Mouse (Mus musculus) midbrain, embryonic 14.5 days (tissue): Measurements from ENCODE around the gene Zbtb21. TPM values are rescaled to one million over a fixed set of nuclear protein-coding genes. Genes with fewer than 3 reads are reported as not detected.

Source experiments
- ATAC-seq: fragments of 200-750 bp; cut with Nextera tagmentation; 2 replicates; pipeline ENCODE4 v1.8.0; 2017; ENCODE audit warnings: moderate number of reproducible peaks, moderate library complexity; ENCODE audit not compliant: low FRiP score, low TSS enrichment
- DNase-seq: peaks from one replicate; pipeline ENCODE4 v3.0.0-alpha.2; 2015
- H3K27ac ChIP-seq: fragments of 300-500 bp; sonication (generic); replicated peaks from 2 replicates; pipeline ENCODE4 v1.5.1; 2014; ENCODE audit warnings: mild to moderate bottlenecking, low read depth, low read length, moderate library complexity
- H3K27me3 ChIP-seq: fragments of 300-500 bp; sonication (generic); 2 replicates; pipeline ENCODE4 v1.6.1; 2014; ENCODE audit warnings: low read length, control low read depth, mixed read lengths; ENCODE audit not compliant: control insufficient read depth, insufficient read depth
- H3K36me3 ChIP-seq: fragments of 300-500 bp; sonication (generic); 2 replicates; pipeline ENCODE4 v1.6.1; 2014; ENCODE audit warnings: low read length, control low read depth; ENCODE audit not compliant: control insufficient read depth, insufficient read depth
- H3K4me1 ChIP-seq: fragments of 300-500 bp; sonication (generic); 2 replicates; pipeline ENCODE4 v1.6.1; 2014; ENCODE audit warnings: mild to moderate bottlenecking, antibody characterized with exemption, low read length, control low read depth; ENCODE audit not compliant: control insufficient read depth, insufficient read depth
- H3K4me2 ChIP-seq: fragments of 300-500 bp; sonication (generic); 2 replicates; pipeline ENCODE4 v1.6.1; 2014; ENCODE audit warnings: mild to moderate bottlenecking, low read length, moderate library complexity
- H3K4me3 ChIP-seq: fragments of 300-500 bp; sonication (generic); replicated peaks from 2 replicates; pipeline ENCODE4 v1.5.1; 2014; ENCODE audit warnings: low read depth, low read length
- H3K9ac ChIP-seq: fragments of 300-500 bp; sonication (generic); replicated peaks from 2 replicates; pipeline ENCODE4 v1.6.1; 2014; ENCODE audit warnings: mild to moderate bottlenecking, low read length, moderate library complexity
- H3K9me3 ChIP-seq: fragments of 300-500 bp; sonication (generic); 2 replicates; pipeline ENCODE4 v1.6.1; 2016; ENCODE audit warnings: low read length, control low read depth, mixed read lengths; ENCODE audit not compliant: control insufficient read depth
- WGBS: fragments of 180-500 bp; shearing (Covaris S2); extraction: QIAGEN DNeasy Blood & Tissue Kit; methylation state at CpG from one replicate; pipeline ENCODE4 v1.1.7; 2014; 5-methylcytosine and 5-hydroxymethylcytosine counted together
- polyA plus RNA-seq: library from polyadenylated mRNA; unstranded; fragments of >200 nt; fragmentation: Nextera tagmentation; extraction: Ambion mirVana; gene quantifications from 2 replicates; pipeline ENCODE4 v1.2.1, GENCODE M21; 2014

The Zbtb21 gene
- polyA plus RNA-seq, 1 experiment from 2014 or later, result 12.7 TPM

DNA sequence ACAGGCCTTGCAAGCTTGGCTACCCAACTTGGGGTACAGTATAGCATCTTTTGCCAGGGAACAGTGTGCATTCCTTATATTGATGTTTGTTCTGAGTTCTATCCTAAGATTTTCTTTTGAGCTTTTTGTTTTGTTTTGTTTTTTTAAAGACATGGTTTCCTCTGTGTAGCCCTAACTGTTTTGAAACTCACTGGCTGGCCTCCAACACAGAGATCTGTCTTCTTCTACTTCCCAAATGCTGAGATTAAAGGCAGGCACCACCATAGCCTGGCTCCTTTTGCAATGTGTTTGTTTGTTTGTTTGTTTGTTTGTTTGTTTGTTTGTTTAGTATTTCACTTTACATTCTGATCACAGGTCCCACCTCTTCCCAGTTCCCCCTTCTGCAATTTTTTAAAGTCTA lies 32.2 kb downstream of the Zbtb21 start:
- Histone ChIP-seq H3K4me1 (no peaks in the 10 kb centered on the region), H3K27ac (no peak overlapping the region), H3K4me3 (no peak overlapping the region), H3K27me3 (no peaks in the 10 kb centered on the region), H3K4me2 (no peak overlapping the region), H3K36me3 (no peaks in the 10 kb centered on the region), H3K9ac (no peak overlapping the region), H3K9me3 (no peaks in the 10 kb centered on the region)
- ATAC-seq, result no peak
- no peak for DNase-seq

GRCm38 (mm10) chr16:97929520-97929919 lies 32.9 kb downstream of the Zbtb21 start:
- Histone ChIP-seq H3K4me3 (no peak overlapping the region), H3K4me1 (no peaks in the 10 kb centered on the region), H3K9ac (no peak overlapping the region), H3K9me3 (no peaks in the 10 kb centered on the region), H3K4me2 (no peak overlapping the region), H3K27me3 (no peaks in the 10 kb centered on the region), H3K27ac (no peak overlapping the region), H3K36me3 (no peaks in the 10 kb centered on the region)
- DNase-seq (no peak), ATAC-seq (no peak)
- WGBS, result 63% methylated on average over 1 of the region's 1 CpGs

DNA sequence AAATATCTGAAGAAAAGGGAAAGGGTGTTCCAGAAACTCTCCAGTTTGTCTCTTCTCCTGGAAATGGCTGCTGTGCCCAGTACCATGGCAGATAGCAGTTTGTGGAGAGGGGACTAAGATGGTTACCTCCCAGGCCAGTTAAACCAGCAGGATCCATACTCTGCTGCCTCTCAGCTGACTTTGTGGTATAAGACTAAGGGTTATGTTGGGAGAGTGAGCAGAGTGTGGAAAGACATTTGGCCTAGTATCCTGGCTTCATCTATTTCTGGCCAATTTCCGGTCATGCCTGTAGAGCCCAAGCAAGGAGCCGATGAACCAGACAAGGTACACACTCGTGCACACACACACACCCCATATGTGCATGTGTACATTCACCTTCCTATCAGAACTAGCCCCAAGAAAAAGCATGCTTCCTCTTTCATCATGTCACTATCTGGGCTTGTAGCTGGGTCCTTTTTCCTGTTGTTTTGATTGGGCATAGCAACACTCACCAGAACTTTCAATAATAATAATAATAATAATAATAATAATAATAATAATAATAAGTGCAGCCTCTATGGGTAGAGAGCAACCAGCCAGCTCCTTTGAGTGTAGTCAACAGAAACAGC lies 35.0 kb downstream of the Zbtb21 start:
- no peak overlapping the region for H3K27ac ChIP-seq
- ATAC-seq (no peak), DNase-seq (no peak)
- no peak overlapping the region for H3K9ac ChIP-seq
- WGBS, result 93% methylated on average over 3 of the region's 3 CpGs
- H3K36me3 ChIP-seq, result no peaks in the 10 kb centered on the region
- H3K4me2 ChIP-seq, result no peak overlapping the region
- no peaks in the 10 kb centered on the region for H3K9me3 ChIP-seq
- 0 out of 2 replicates have a peak, but pooled peaks cover 3% of the 10 kb centered on the region for H3K27me3 ChIP-seq
- H3K4me3 ChIP-seq, result no peak overlapping the region
- H3K4me1 ChIP-seq, result no peaks in the 10 kb centered on the region

GRCm38 (mm10) chr16:97926381-97926780 lies 36.0 kb downstream of the Zbtb21 start:
- no peak overlapping the region for H3K4me2 ChIP-seq
- H3K4me3 ChIP-seq, result no peak overlapping the region
- no peaks in the 10 kb centered on the region for H3K9me3 ChIP-seq
- H3K4me1 ChIP-seq, result peaks cover 3% of the 10 kb centered on the region; the same call in 1 of the 2 replicates
- no peak overlapping the region for H3K9ac ChIP-seq
- H3K36me3 ChIP-seq, result no peaks in the 10 kb centered on the region
- no peak for ATAC-seq
- 87% methylated on average over 9 of the region's 9 CpGs for WGBS
- DNase-seq, result no peak
- no peak overlapping the region for H3K27ac ChIP-seq
- H3K27me3 ChIP-seq, result 0 out of 2 replicates have a peak, but pooled peaks cover 3% of the 10 kb centered on the region

DNA sequence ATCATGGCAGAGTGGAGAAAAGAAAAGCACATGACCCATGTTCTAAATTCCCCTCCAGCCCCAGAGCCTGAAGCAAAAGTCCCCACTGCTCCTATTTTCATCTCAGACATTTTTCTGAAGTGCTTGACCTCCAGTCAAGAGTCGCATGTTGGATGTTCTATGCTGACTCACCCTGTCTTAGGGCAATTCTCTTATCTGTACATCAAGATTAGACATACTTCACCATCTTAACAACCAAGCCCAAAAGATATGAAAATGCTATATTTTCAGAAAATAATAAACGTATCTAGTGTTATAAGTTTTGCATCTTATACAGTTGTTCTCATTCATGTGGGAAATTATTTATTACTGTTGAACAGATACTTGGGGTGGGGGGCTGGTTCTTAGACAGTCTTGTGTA lies 36.7 kb downstream of the Zbtb21 start:
- H3K4me1 ChIP-seq, result peaks cover 8% of the 10 kb centered on the region; the same call in 1 of the 2 replicates
- DNase-seq, result no peak
- H3K9ac ChIP-seq, result no peak overlapping the region
- H3K4me3 ChIP-seq, result no peak overlapping the region
- H3K27me3 ChIP-seq, result 0 out of 2 replicates have a peak, but pooled peaks cover 3% of the 10 kb centered on the region
- no peak for ATAC-seq
- H3K4me2 ChIP-seq, result no peak overlapping the region
- no peaks in the 10 kb centered on the region for H3K36me3 ChIP-seq
- no peaks in the 10 kb centered on the region for H3K9me3 ChIP-seq
- WGBS, result 84% methylated on average over 2 of the region's 2 CpGs
- no peak overlapping the region for H3K27ac ChIP-seq

- H3K36me3 ChIP-seq, result no peaks in the 10 kb centered on the region
- ATAC-seq, result no peak
- 0 out of 2 replicates have a peak, but pooled peaks cover 3% of the 10 kb centered on the region for H3K27me3 ChIP-seq
- H3K9me3 ChIP-seq, result no peaks in the 10 kb centered on the region
- H3K9ac ChIP-seq, result no peak overlapping the region
- no peak overlapping the region for H3K4me3 ChIP-seq
- no peak overlapping the region for H3K27ac ChIP-seq
- H3K4me2 ChIP-seq, result no peak overlapping the region
- no peak for DNase-seq
- H3K4me1 ChIP-seq, result peaks cover 8% of the 10 kb centered on the region; the same call in 1 of the 2 replicates
- 86% methylated on average over 1 of the region's 1 CpGs for WGBS
Measured at GRCm38 (mm10) chr16:97923700-97924099, 38.7 kb downstream of the Zbtb21 start.

GRCm38 (mm10) chr16:97922779-97923126 lies 39.7 kb downstream of the Zbtb21 start:
- ATAC-seq (peak; percentile 46; the same call in 1 of the 2 replicates), DNase-seq (no peak)
- peak overlapping the region; percentile 95 for H3K4me2 ChIP-seq
- peaks cover 8% of the 10 kb centered on the region; the same call in 1 of the 2 replicates for H3K4me1 ChIP-seq
- no peaks in the 10 kb centered on the region for H3K9me3 ChIP-seq
- 2% methylated on average over 9 of the region's 9 CpGs for WGBS
- H3K9ac ChIP-seq, result peak overlapping the region; percentile 80
- peak overlapping the region; percentile 82 for H3K4me3 ChIP-seq
- H3K27me3 ChIP-seq, result 0 out of 2 replicates have a peak, but pooled peaks cover 3% of the 10 kb centered on the region
- H3K36me3 ChIP-seq, result no peaks in the 10 kb centered on the region
- peak overlapping the region; percentile 74 for H3K27ac ChIP-seq

DNA sequence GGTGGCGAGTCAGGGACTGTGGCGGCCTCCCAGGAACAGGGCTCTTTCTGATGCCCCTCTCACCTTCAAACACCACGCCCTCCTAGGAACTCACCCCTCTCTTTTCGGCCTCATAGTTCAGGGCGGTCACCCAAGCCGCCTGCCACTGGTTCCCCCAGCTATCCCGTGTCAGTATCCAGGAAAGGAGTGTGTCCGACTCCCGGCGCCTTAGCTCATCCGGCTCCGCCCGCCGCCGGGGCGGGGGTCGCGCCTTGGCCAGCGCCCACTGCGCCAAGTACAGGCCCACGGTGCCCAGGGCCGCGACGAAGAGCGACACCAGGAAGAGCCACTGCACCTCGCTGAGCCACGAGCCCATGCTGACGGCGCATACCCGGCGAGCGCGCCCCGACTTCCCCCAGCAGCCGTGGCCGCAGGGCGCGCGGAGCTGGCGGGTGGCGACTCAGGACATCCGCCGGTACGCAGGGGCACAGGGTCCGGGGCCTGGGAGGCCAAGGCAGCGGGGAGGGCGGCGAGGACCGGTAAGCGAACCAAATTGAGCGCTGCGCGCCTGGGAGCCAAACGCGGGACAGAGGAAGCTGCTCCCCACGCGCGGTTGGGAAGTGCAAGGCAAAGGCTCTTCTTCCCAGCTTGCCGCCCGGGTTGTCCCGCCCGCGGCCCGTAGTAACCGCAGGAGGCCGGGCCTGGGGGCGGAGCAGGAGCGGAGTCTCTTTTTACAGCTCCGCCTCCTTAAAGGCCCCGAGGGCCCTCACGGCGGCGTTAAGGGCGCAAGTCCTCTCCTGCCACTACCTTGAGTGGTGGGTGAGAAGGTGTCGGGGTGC lies 40.3 kb downstream of the Zbtb21 start:
- Histone ChIP-seq H3K4me3 (peak overlapping the region; percentile 82), H3K27me3 (0 out of 2 replicates have a peak, but pooled peaks cover 3% of the 10 kb centered on the region), H3K4me1 (peaks cover 8% of the 10 kb centered on the region; the same call in 1 of the 2 replicates), H3K9ac (peak overlapping the region; percentile 80), H3K9me3 (no peaks in the 10 kb centered on the region), H3K27ac (peak overlapping the region; percentile 74), H3K4me2 (peak overlapping the region; percentile 95), H3K36me3 (no peaks in the 10 kb centered on the region)
- under 1% methylated on average over 75 of the region's 75 CpGs for WGBS
- DNase-seq (peak; percentile 89), ATAC-seq (peak; percentile 87)
